Mouse (Mus musculus) bone marrow, adult 2 months (tissue): Measurements from ENCODE around the gene Nkx1-2.

ENCODE experiments used
- CTCF ChIP-seq: fragments of 200-500 bp; IDR thresholded peaks from 2 replicates; pipeline ENCODE4 v1.5.1; 2011; ENCODE audit warnings: low read length, control low read depth; ENCODE audit not compliant: control insufficient read depth, insufficient read depth
- POLR2A ChIP-seq: fragments of 200-500 bp; IDR thresholded peaks from 2 replicates; pipeline ENCODE4 v1.6.1; 2011; ENCODE audit warnings: low read depth, mild to moderate bottlenecking, control low read depth, low read length, borderline replicate concordance; ENCODE audit not compliant: control insufficient read depth

DNA sequence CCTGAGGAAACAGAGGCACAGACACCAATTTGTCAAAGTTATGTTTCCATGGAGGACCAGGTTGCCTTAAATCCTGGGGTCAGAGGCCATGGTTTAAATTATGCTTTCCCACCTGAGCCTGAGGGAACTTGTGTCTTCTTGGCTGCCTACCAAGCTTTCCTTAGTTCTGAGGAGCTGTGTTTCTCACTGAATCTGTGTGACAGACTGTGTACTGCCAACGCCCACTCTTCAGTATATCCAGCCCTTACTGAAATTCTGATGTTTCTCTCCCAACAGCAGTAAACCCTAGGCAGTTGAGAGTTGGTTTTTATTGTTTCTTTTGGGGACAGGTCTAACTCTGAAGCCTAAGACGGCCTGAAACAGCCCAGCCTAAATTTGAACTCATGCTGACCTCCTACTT, 5.7 kb downstream of the Nkx1-2 start:
- TF ChIP-seq POLR2A (no peak), CTCF (no peak)
